Mouse (Mus musculus) CH12.LX (cell line): ENCODE results near the gene Ube2o. TPM values are rescaled to one million over a fixed set of nuclear protein-coding genes. Genes with fewer than 3 reads are reported as not detected.

Source experiments
- DNase-seq: peaks from one replicate; pipeline ENCODE4 v3.0.0-alpha.2; 2013; ENCODE audit errors: extremely low read depth
- H3K27ac ChIP-seq: 2 replicates; pipeline ENCODE4 v1.5.1; 2012; ENCODE audit warnings: low read depth, mild to moderate bottlenecking, control low read depth, moderate library complexity; ENCODE audit not compliant: insufficient read depth
- H3K27me3 ChIP-seq: replicated peaks from 2 replicates; pipeline ENCODE3; 2012; ENCODE audit warnings: inconsistent platforms
- H3K36me3 ChIP-seq, 2 experiments: replicated peaks in 1 of 2; 2 replicates each; pipeline versions ENCODE3 to v1.6.1; 2012; ENCODE audit warnings: inconsistent platforms in 1 of 2, low read length in 1 of 2, mild to moderate bottlenecking in 1 of 2, mixed read lengths in 1 of 2, moderate library complexity in 1 of 2; ENCODE audit not compliant: control insufficient read depth in 1 of 2, insufficient read depth in 1 of 2
- H3K4me1 ChIP-seq, 2 experiments: 2 replicates each; pipeline ENCODE4 v1.6.1; 2012; ENCODE audit warnings: inconsistent platforms in 1 of 2, moderate library complexity in 1 of 2; ENCODE audit not compliant: insufficient read depth in 2 of 2, control insufficient read depth in 1 of 2
- H3K4me2 ChIP-seq: 2 replicates; pipeline ENCODE4 v1.6.1; 2012; ENCODE audit warnings: low read depth, mild to moderate bottlenecking, control low read depth; ENCODE audit not compliant: poor library complexity, insufficient read depth, severe bottlenecking
- H3K4me3 ChIP-seq, 3 experiments: fragments of 150-350 bp in 1 of 3; sonication (generic) in 1 of 3; replicated peaks in 1 of 3; 2 replicates each; pipeline versions ENCODE3 to v1.5.1; 2011 to 2012; ENCODE audit warnings: low read depth in 2 of 3, low read length in 2 of 3, mild to moderate bottlenecking in 2 of 3, moderate library complexity in 2 of 3, control low read depth in 1 of 3, improper control_type of control experiment in 1 of 3, inconsistent platforms in 1 of 3, mixed read lengths in 1 of 3; ENCODE audit not compliant: poor library complexity in 1 of 3
- H3K79me2 ChIP-seq: replicated peaks from 2 replicates; pipeline ENCODE4 v1.6.1; 2012; ENCODE audit warnings: mild to moderate bottlenecking, moderate library complexity; ENCODE audit not compliant: control insufficient read depth, poor library complexity, insufficient read depth, severe bottlenecking; ENCODE audit errors: extremely low read depth
- H3K9ac ChIP-seq: 2 replicates; pipeline ENCODE4 v1.6.1; 2012; ENCODE audit warnings: low read depth, mild to moderate bottlenecking, control low read depth, moderate library complexity; ENCODE audit not compliant: insufficient read depth
- H3K9me3 ChIP-seq: replicated peaks from 2 replicates; pipeline ENCODE3; 2012; ENCODE audit warnings: low read length, inconsistent platforms, mixed read lengths
- E2F4 ChIP-seq: IDR thresholded peaks from 2 replicates; pipeline ENCODE4 v1.6.1; 2011; ENCODE audit warnings: low read depth, low read length, improper control_type of control experiment; ENCODE audit not compliant: insufficient replicate concordance
- ELF1 ChIP-seq: IDR thresholded peaks from 2 replicates; pipeline ENCODE4 v1.6.1; 2014; ENCODE audit warnings: low read depth, mild to moderate bottlenecking, inconsistent platforms, low read length, improper control_type of control experiment
- EP300 ChIP-seq: IDR thresholded peaks from 2 replicates; pipeline ENCODE4 v1.6.1; 2011; ENCODE audit warnings: low read length, improper control_type of control experiment
- GABPA ChIP-seq: IDR thresholded peaks from 2 replicates; pipeline ENCODE4 v1.6.1; 2012; ENCODE audit warnings: low read depth, low read length, improper control_type of control experiment, inconsistent platforms; ENCODE audit not compliant: insufficient replicate concordance
- HCFC1 ChIP-seq: IDR thresholded peaks from 2 replicates; pipeline ENCODE4 v1.6.1; 2012; ENCODE audit warnings: low read depth, mild to moderate bottlenecking, inconsistent platforms, low read length, improper control_type of control experiment
- KAT2A ChIP-seq: IDR thresholded peaks from 2 replicates; pipeline ENCODE4 v1.6.1; 2012; ENCODE audit warnings: low read length, improper control_type of control experiment, inconsistent platforms; ENCODE audit not compliant: insufficient replicate concordance
- MEF2A ChIP-seq: IDR thresholded peaks from 2 replicates; pipeline ENCODE4 v1.6.1; 2014; ENCODE audit warnings: low read depth, mild to moderate bottlenecking, inconsistent platforms, low read length, improper control_type of control experiment, borderline replicate concordance
- MYC ChIP-seq: IDR thresholded peaks from 2 replicates; pipeline ENCODE4 v1.6.1; 2011; ENCODE audit warnings: low read depth, mild to moderate bottlenecking, improper control_type of control experiment, low read length
- PAX5 ChIP-seq: IDR thresholded peaks from 2 replicates; pipeline ENCODE4 v1.6.1; 2012; ENCODE audit warnings: low read length, inconsistent platforms, mixed read lengths
- POLR2A ChIP-seq: IDR thresholded peaks from 2 replicates; pipeline ENCODE4 v1.6.1; 2011; ENCODE audit warnings: low read depth, mild to moderate bottlenecking, improper control_type of control experiment, low read length
- POLR2AphosphoS2 ChIP-seq: IDR thresholded peaks from 2 replicates; pipeline ENCODE4 v1.6.1; 2011; ENCODE audit warnings: low read depth, low read length, improper control_type of control experiment
- RAD21 ChIP-seq: IDR thresholded peaks from 2 replicates; pipeline ENCODE4 v1.6.1; 2011; ENCODE audit warnings: low read depth, mild to moderate bottlenecking, low read length, improper control_type of control experiment, moderate library complexity
- SIN3A ChIP-seq: IDR thresholded peaks from 2 replicates; pipeline ENCODE4 v1.6.1; 2012; ENCODE audit warnings: low read length, improper control_type of control experiment, inconsistent platforms
- TBP ChIP-seq: conservative IDR thresholded peaks from 2 replicates; pipeline ENCODE4 v1.6.1; 2011; ENCODE audit warnings: low read depth, low read length, improper control_type of control experiment
- UBTF ChIP-seq: IDR thresholded peaks from 2 replicates; pipeline ENCODE4 v1.6.1; 2012; ENCODE audit warnings: low read depth, mild to moderate bottlenecking, inconsistent platforms, low read length, improper control_type of control experiment, moderate library complexity
- ZMIZ1 ChIP-seq: IDR thresholded peaks from 2 replicates; pipeline ENCODE4 v1.6.1; 2012; ENCODE audit warnings: low read depth, mild to moderate bottlenecking, inconsistent platforms, low read length, improper control_type of control experiment
- ZNF384 ChIP-seq: IDR thresholded peaks from 2 replicates; pipeline ENCODE4 v1.6.1; 2012; ENCODE audit warnings: low read depth, low read length, improper control_type of control experiment, inconsistent platforms
- dilution Hi-C: fragments of 300-500 bp; cut with MboI; formaldehyde crosslinking; loops from 2 replicates; pipeline ENCODE4 v1.14.3; 2020; ENCODE audit warnings: low sequenced_read_pairs; ENCODE audit not compliant: extremely low pct_unique_long_range_greater_than_20kb, extremely low pct_ligation_motif_present
- in situ Hi-C: fragments of 300-500 bp; cut with MboI; formaldehyde crosslinking; loops from 3 replicates; pipeline ENCODE4 v1.14.3; 2019; ENCODE audit warnings: low sequenced_read_pairs, low pct_ligation_motif_present, low pct_unique_long_range_greater_than_20kb, mixed read lengths
- polyA plus RNA-seq: library from polyadenylated mRNA; unstranded; fragments of >175 nt; gene quantifications from 2 replicates; pipeline ENCODE4 v1.2.1, GENCODE M21; 2012; ENCODE audit warnings: low read depth; ENCODE audit not compliant: insufficient read length
- total RNA-seq, 2 experiments: library from RNA; depleted of rRNA; stranded (reverse); fragments of 300-350 nt in 1 of 2; fragments of >200 nt in 1 of 2; gene quantifications; 2 replicates each; pipeline ENCODE4 v1.2.3; 2012 to 2014

Gene Ube2o
- total and polyA plus RNA-seq, 3 experiments, result 12.7 to 61.7 (median 42.8) TPM

GRCm38 (mm10) chr11:116599230-116599629, 18.0 kb upstream of the Ube2o start:
- Histone ChIP-seq H3K9me3 (no peaks in the 10 kb centered on the region), H3K4me3 (no peak overlapping the region), H3K79me2 (no peaks in the 10 kb centered on the region), H3K27ac (no peak overlapping the region), H3K27me3 (no peaks in the 10 kb centered on the region), H3K36me3 (peaks cover 65 to 86% of the 10 kb centered on the region in 2 experiments), H3K4me1 (no peaks in the 10 kb centered on the region), H3K4me2 (no peak overlapping the region), H3K9ac (no peak overlapping the region)
- TF ChIP-seq MYC (no peak), EP300 (no peak), KAT2A (no peak), GABPA (no peak), HCFC1 (no peak), ZNF384 (no peak), UBTF (no peak), RAD21 (no peak), E2F4 (no peak), ZMIZ1 (no peak), TBP (no peak), SIN3A (no peak), POLR2AphosphoS2 (no peak), ELF1 (no peak)
- no peak for DNase-seq
- in situ Hi-C loops, result no loop called here
- dilution Hi-C loops, result no loop called here

- H3K4me2 ChIP-seq, result no peak overlapping the region
- no peak overlapping the region for H3K27ac ChIP-seq
- in situ Hi-C loops (no loop called here), dilution Hi-C loops (no loop called here)
- DNase-seq, result no peak
- TF ChIP-seq RAD21, result no peak
- no peak for TF ChIP-seq KAT2A
- no peak for TF ChIP-seq GABPA
- no peak for TF ChIP-seq POLR2A
- TF ChIP-seq MEF2A, result no peak
- TF ChIP-seq PAX5, result no peak
- no peaks in the 10 kb centered on the region for H3K79me2 ChIP-seq
- H3K9me3 ChIP-seq, result no peaks in the 10 kb centered on the region
- no peaks in the 10 kb centered on the region for H3K4me1 ChIP-seq
- H3K4me3 ChIP-seq, result no peak overlapping the region
- H3K36me3 ChIP-seq, result peaks cover 55 to 77% of the 10 kb centered on the region in 2 experiments
- no peak overlapping the region for H3K9ac ChIP-seq
- no peaks in the 10 kb centered on the region for H3K27me3 ChIP-seq
These were observed 16.9 kb upstream of the Ube2o start for GRCm38 (mm10) chr11:116598193-116598592.
